Mouse (Mus musculus): ENCODE results near the gene Ddah1. TPM values are rescaled to one million over a fixed set of nuclear protein-coding genes. Genes with fewer than 3 reads are reported as not detected.
"Not testable (repeated sequence)": the region's sequence is repeated elsewhere in the genome, so short reads cannot be mapped to it uniquely, and the experiment has no call there.

Gene Ddah1
- polyA plus RNA-seq, 1 experiment from 2014 or later, result 20.2 TPM

- DNase-seq (ENCODE audit: low spot score) (no peak), ATAC-seq (ENCODE audit: low FRiP score, low TSS enrichment) (peak; percentile 53; the same call in 1 of the 2 replicates)
- Histone ChIP-seq H3K4me3 (ENCODE audit: low read depth, low read length) (no peak overlapping the region), H3K9me3 (ENCODE audit: control insufficient read depth, low read length) (no peaks in the 10 kb centered on the region), H3K27me3 (ENCODE audit: control insufficient read depth, insufficient read depth, low read length) (no peaks in the 10 kb centered on the region), H3K9ac (ENCODE audit: low read length) (no peak overlapping the region), H3K4me2 (replicated peaks; ENCODE audit: low read depth) (no peak overlapping the region), H3K27ac (replicated peaks) (no peak overlapping the region), H3K4me1 (replicated peaks; ENCODE audit: control insufficient read depth, insufficient read depth) (no peaks in the 10 kb centered on the region), H3K36me3 (ENCODE audit: control insufficient read depth, insufficient read depth, low read length) (no peaks in the 10 kb centered on the region)
- TF ChIP-seq EP300 (optimal IDR thresholded peaks at IDR 0.05) (no peak), CTCF (IDR thresholded peaks at IDR 0.05; ENCODE audit: low read depth) (no peak)
- 70% methylated on average over 11 of the region's 11 CpGs for WGBS
Observed at GRCm38 (mm10) chr3:145876120-145876519, 117.6 kb downstream of the Ddah1 start.

DNA sequence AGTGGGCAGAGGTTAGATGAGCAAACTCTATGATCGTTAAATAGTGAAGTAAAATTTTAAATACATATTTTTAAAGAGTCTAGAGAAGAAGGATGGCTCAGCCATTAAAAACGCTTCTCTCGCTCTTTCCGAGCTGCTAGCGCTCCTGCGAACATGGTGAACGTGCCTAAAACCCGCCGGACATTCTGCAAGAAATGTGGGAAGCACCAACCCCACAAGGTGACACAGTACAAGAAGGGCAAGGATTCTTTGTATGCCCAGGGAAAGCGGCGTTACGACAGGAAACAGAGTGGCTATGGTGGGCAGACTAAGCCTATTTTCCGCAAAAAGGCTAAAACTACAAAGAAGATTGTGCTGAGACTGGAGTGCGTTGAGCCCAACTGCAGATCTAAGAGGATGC lies 120.4 kb downstream of the Ddah1 start:
- not testable (repeated sequence) for H3K4me3 ChIP-seq (ENCODE audit: low read depth, low read length); H3K36me3 ChIP-seq (ENCODE audit: control insufficient read depth, insufficient read depth, low read length); H3K4me2 ChIP-seq (replicated peaks; ENCODE audit: low read depth); H3K9ac ChIP-seq (ENCODE audit: low read length); H3K27me3 ChIP-seq (ENCODE audit: control insufficient read depth, insufficient read depth, low read length); H3K27ac ChIP-seq (replicated peaks); H3K9me3 ChIP-seq (ENCODE audit: control insufficient read depth, low read length); ATAC-seq (ENCODE audit: low FRiP score, low TSS enrichment); DNase-seq (ENCODE audit: low spot score); H3K4me1 ChIP-seq (replicated peaks; ENCODE audit: control insufficient read depth, insufficient read depth)
- 97% methylated on average over 13 of the region's 14 CpGs for WGBS

DNA sequence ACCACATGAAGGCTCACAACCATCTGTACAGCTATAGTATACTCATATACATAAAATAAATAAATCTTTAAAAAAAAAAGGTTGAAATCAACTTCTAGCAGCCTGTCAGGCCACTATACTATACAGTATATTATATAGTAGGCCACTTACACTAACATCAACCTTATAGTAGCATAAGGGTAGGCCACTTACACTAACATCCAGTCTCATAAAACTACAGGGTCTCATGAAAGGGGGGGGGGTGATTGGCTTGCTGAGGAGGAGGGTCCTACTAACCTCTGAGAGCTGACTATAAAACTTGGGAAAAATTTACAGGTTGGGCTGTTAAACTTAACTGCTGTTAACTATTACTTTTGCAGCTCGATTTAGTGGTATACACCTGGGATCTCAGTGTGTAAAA lies 121.9 kb downstream of the Ddah1 start:
- Histone ChIP-seq H3K9me3 (ENCODE audit: control insufficient read depth, low read length) (no peaks in the 10 kb centered on the region), H3K4me3 (ENCODE audit: low read depth, low read length) (no peak overlapping the region), H3K27me3 (ENCODE audit: control insufficient read depth, insufficient read depth, low read length) (no peaks in the 10 kb centered on the region), H3K4me1 (replicated peaks; ENCODE audit: control insufficient read depth, insufficient read depth) (no peaks in the 10 kb centered on the region), H3K4me2 (replicated peaks; ENCODE audit: low read depth) (no peak overlapping the region), H3K9ac (ENCODE audit: low read length) (no peak overlapping the region), H3K36me3 (ENCODE audit: control insufficient read depth, insufficient read depth, low read length) (no peaks in the 10 kb centered on the region), H3K27ac (replicated peaks) (no peak overlapping the region)
- no peak for DNase-seq (ENCODE audit: low spot score)
- no peak for TF ChIP-seq EP300 (optimal IDR thresholded peaks at IDR 0.05)
- 72% methylated on average over 1 of the region's 1 CpGs for WGBS
- no peak for ATAC-seq (ENCODE audit: low FRiP score, low TSS enrichment)

- Histone ChIP-seq H3K9ac (ENCODE audit: low read length) (no peak overlapping the region), H3K36me3 (ENCODE audit: control insufficient read depth, insufficient read depth, low read length) (no peaks in the 10 kb centered on the region), H3K27ac (replicated peaks) (no peak overlapping the region), H3K4me2 (replicated peaks; ENCODE audit: low read depth) (no peak overlapping the region), H3K27me3 (ENCODE audit: control insufficient read depth, insufficient read depth, low read length) (no peaks in the 10 kb centered on the region), H3K4me3 (ENCODE audit: low read depth, low read length) (no peak overlapping the region), H3K4me1 (replicated peaks; ENCODE audit: control insufficient read depth, insufficient read depth) (peaks cover 3% of the 10 kb centered on the region; the same call in 1 of the 2 replicates), H3K9me3 (ENCODE audit: control insufficient read depth, low read length) (no peaks in the 10 kb centered on the region)
- ATAC-seq (ENCODE audit: low FRiP score, low TSS enrichment) (no peak), DNase-seq (ENCODE audit: low spot score) (no peak)
- WGBS, result 86% methylated on average over 15 of the region's 15 CpGs
- no peak for TF ChIP-seq EP300 (optimal IDR thresholded peaks at IDR 0.05)
- no peak for TF ChIP-seq CTCF (IDR thresholded peaks at IDR 0.05; ENCODE audit: low read depth)
Observed at GRCm38 (mm10) chr3:145882076-145882874, 123.8 kb downstream of the Ddah1 start.

GRCm38 (mm10) chr3:145883233-145883632 lies 124.8 kb downstream of the Ddah1 start:
- no peak for DNase-seq (ENCODE audit: low spot score)

GRCm38 (mm10) chr3:145885376-145885775 lies 126.9 kb downstream of the Ddah1 start:
- H3K27me3 ChIP-seq (ENCODE audit: control insufficient read depth, insufficient read depth, low read length), result no peaks in the 10 kb centered on the region
- DNase-seq (ENCODE audit: low spot score) (no peak), ATAC-seq (ENCODE audit: low FRiP score, low TSS enrichment) (no peak)
- no peaks in the 10 kb centered on the region for H3K9me3 ChIP-seq (ENCODE audit: control insufficient read depth, low read length)
- H3K9ac ChIP-seq (ENCODE audit: low read length), result no peak overlapping the region
- no peak overlapping the region for H3K4me3 ChIP-seq (ENCODE audit: low read depth, low read length)
- WGBS, result 47% methylated on average over 4 of the region's 4 CpGs
- no peak overlapping the region for H3K4me2 ChIP-seq (replicated peaks; ENCODE audit: low read depth)
- TF ChIP-seq EP300 (optimal IDR thresholded peaks at IDR 0.05) (no peak), CTCF (IDR thresholded peaks at IDR 0.05; ENCODE audit: low read depth) (no peak)
- peaks cover 3% of the 10 kb centered on the region; the same call in 1 of the 2 replicates for H3K4me1 ChIP-seq (replicated peaks; ENCODE audit: control insufficient read depth, insufficient read depth)
- H3K27ac ChIP-seq (replicated peaks), result 0 out of 2 replicates have a peak overlapping the region, but pooled peaks have one; percentile 25
- H3K36me3 ChIP-seq (ENCODE audit: control insufficient read depth, insufficient read depth, low read length), result no peaks in the 10 kb centered on the region

More at GRCm38 (mm10) chr3:145883233-145883632, 124.8 kb downstream of the Ddah1 start:
- H3K27ac ChIP-seq (replicated peaks), result no peak overlapping the region
- no peak overlapping the region for H3K4me2 ChIP-seq (replicated peaks; ENCODE audit: low read depth)
- peaks cover 3% of the 10 kb centered on the region; the same call in 1 of the 2 replicates for H3K4me1 ChIP-seq (replicated peaks; ENCODE audit: control insufficient read depth, insufficient read depth)
- ATAC-seq (ENCODE audit: low FRiP score, low TSS enrichment), result no peak
- H3K9me3 ChIP-seq (ENCODE audit: control insufficient read depth, low read length), result no peaks in the 10 kb centered on the region
- H3K27me3 ChIP-seq (ENCODE audit: control insufficient read depth, insufficient read depth, low read length), result no peaks in the 10 kb centered on the region
- no peak overlapping the region for H3K4me3 ChIP-seq (ENCODE audit: low read depth, low read length)
- WGBS, result 20% methylated on average over 2 of the region's 2 CpGs
- no peak overlapping the region for H3K9ac ChIP-seq (ENCODE audit: low read length)
- no peaks in the 10 kb centered on the region for H3K36me3 ChIP-seq (ENCODE audit: control insufficient read depth, insufficient read depth, low read length)
- TF ChIP-seq CTCF (IDR thresholded peaks at IDR 0.05; ENCODE audit: low read depth) (no peak), EP300 (optimal IDR thresholded peaks at IDR 0.05) (no peak)
